Mouse (Mus musculus): ENCODE data around the gene Ano10. TPM values are rescaled to one million over a fixed set of nuclear protein-coding genes. Genes with fewer than 3 reads are reported as not detected.
A peak's percentile ranks its signal among the peaks of the same experiment; 100 is the strongest.
"Not testable (repeated sequence)": the region's sequence is repeated elsewhere in the genome, so short reads cannot be mapped to it uniquely, and the experiment has no call there.

Gene Ano10
- total RNA-seq (2021): 10 to 100 TPM; 18.3 to 18.8 TPM
- long read RNA-seq, experiment 1, transcript Ano10-201 (13 exons, 2,653 nt): major isoform, 16 of 24 reads
- long read RNA-seq, experiment 1, partial matches to known transcripts: 1 of 24 reads
- long read RNA-seq, experiment 1, other reads (novel, unspliced or antisense): 7 of 24 reads
- long read RNA-seq, experiment 2, transcript Ano10-201 (13 exons, 2,653 nt): major isoform, 9 of 17 reads
- long read RNA-seq, experiment 2, partial matches to known transcripts: 2 of 17 reads
- long read RNA-seq, experiment 2, other reads (novel, unspliced or antisense): 6 of 17 reads

GRCm38 (mm10) chr9:122294242-122294881, at the start of gene Ano10:
Gene Ano10, minus strand, starts transcription at chr9:122294423.
- TF ChIP-seq CTCF (conservative IDR thresholded peaks at IDR 0.05): peak; percentile 49
- DNase-seq (ENCODE audit: low spot score in 2 of 2): peak; percentile 93 to 96
- Histone ChIP-seq H3K4me3 (peak within 1 kb of the TSS; percentile 95), H3K27ac (peak within 1 kb of the TSS; percentile 64)

- Histone ChIP-seq H3K4me3 (no peak overlapping the region), H3K27ac (no peak overlapping the region)
- no peak for DNase-seq (ENCODE audit: low spot score in 2 of 2)
- TF ChIP-seq CTCF (conservative IDR thresholded peaks at IDR 0.05): no peak
These were observed 49.2 kb upstream of the Ano10 start for GRCm38 (mm10) chr9:122343399-122343798.

- no peak for TF ChIP-seq CTCF (conservative IDR thresholded peaks at IDR 0.05)
- Histone ChIP-seq H3K27ac (no peak overlapping the region), H3K4me3 (no peak overlapping the region)
- no peak for DNase-seq (ENCODE audit: low spot score in 2 of 2)
These were observed 45.7 kb upstream of the Ano10 start for GRCm38 (mm10) chr9:122339972-122340371.

GRCm38 (mm10) chr9:122337510-122337931, 43.3 kb upstream of the Ano10 start:
- Histone ChIP-seq H3K4me3 (no peak overlapping the region), H3K27ac (no peak overlapping the region)
- DNase-seq (ENCODE audit: low spot score in 2 of 2): no peak
- TF ChIP-seq CTCF (conservative IDR thresholded peaks at IDR 0.05): no peak

- TF ChIP-seq CTCF (conservative IDR thresholded peaks at IDR 0.05): no peak
- H3K27ac ChIP-seq: no peak overlapping the region
- no peak overlapping the region for H3K4me3 ChIP-seq
- DNase-seq (ENCODE audit: low spot score in 2 of 2): no peak
These were observed 42.5 kb upstream of the Ano10 start for GRCm38 (mm10) chr9:122336677-122337076.

- Histone ChIP-seq H3K4me3 (no peak overlapping the region), H3K27ac (no peak overlapping the region)
- TF ChIP-seq CTCF (conservative IDR thresholded peaks at IDR 0.05): no peak
- DNase-seq (ENCODE audit: low spot score in 2 of 2): no peak
These were observed 34.0 kb upstream of the Ano10 start for GRCm38 (mm10) chr9:122328199-122328598.

- TF ChIP-seq CTCF (conservative IDR thresholded peaks at IDR 0.05): no peak
- H3K27ac ChIP-seq: no peak overlapping the region
- no peak for DNase-seq (ENCODE audit: low spot score in 2 of 2)
- H3K4me3 ChIP-seq: no peak overlapping the region
These were observed 31.8 kb upstream of the Ano10 start for GRCm38 (mm10) chr9:122325996-122326395.

GRCm38 (mm10) chr9:122322356-122322755, 28.1 kb upstream of the Ano10 start:
- no peak for TF ChIP-seq CTCF (conservative IDR thresholded peaks at IDR 0.05)
- no peak overlapping the region for H3K27ac ChIP-seq
- H3K4me3 ChIP-seq: no peak overlapping the region
- DNase-seq (ENCODE audit: low spot score in 2 of 2): no peak

GRCm38 (mm10) chr9:122320626-122321025, 26.4 kb upstream of the Ano10 start:
- H3K4me3 ChIP-seq: no peak overlapping the region
- TF ChIP-seq CTCF (conservative IDR thresholded peaks at IDR 0.05): no peak
- DNase-seq (ENCODE audit: low spot score in 2 of 2): no peak
- H3K27ac ChIP-seq: no peak overlapping the region

- no peak for TF ChIP-seq CTCF (conservative IDR thresholded peaks at IDR 0.05)
- no peak for DNase-seq (ENCODE audit: low spot score in 2 of 2)
- Histone ChIP-seq H3K27ac (no peak overlapping the region), H3K4me3 (no peak overlapping the region)
These were observed 22.3 kb upstream of the Ano10 start for GRCm38 (mm10) chr9:122316562-122316961.

GRCm38 (mm10) chr9:122315501-122315900, 21.3 kb upstream of the Ano10 start:
- no peak for DNase-seq (ENCODE audit: low spot score in 2 of 2)
- Histone ChIP-seq H3K27ac (no peak overlapping the region), H3K4me3 (no peak overlapping the region)
- no peak for TF ChIP-seq CTCF (conservative IDR thresholded peaks at IDR 0.05)

GRCm38 (mm10) chr9:122314942-122315341, 20.7 kb upstream of the Ano10 start:
- TF ChIP-seq CTCF (conservative IDR thresholded peaks at IDR 0.05): no peak
- Histone ChIP-seq H3K27ac (no peak overlapping the region), H3K4me3 (no peak overlapping the region)
- DNase-seq (ENCODE audit: low spot score in 2 of 2): no peak

- Histone ChIP-seq H3K4me3 (no peak overlapping the region), H3K27ac (no peak overlapping the region)
- TF ChIP-seq CTCF (conservative IDR thresholded peaks at IDR 0.05): no peak
- no peak for DNase-seq (ENCODE audit: low spot score in 2 of 2)
These were observed 20.2 kb upstream of the Ano10 start for GRCm38 (mm10) chr9:122314386-122314785.

GRCm38 (mm10) chr9:122313128-122313527, 18.9 kb upstream of the Ano10 start:
- DNase-seq (ENCODE audit: low spot score in 2 of 2); H3K4me3 ChIP-seq; H3K27ac ChIP-seq: not testable (repeated sequence)
